Mouse (Mus musculus) kidney, adult 2 months (tissue): Measurements from ENCODE around the gene Ppp1r14b.

Experiments used
- CTCF ChIP-seq: fragments of 200-500 bp; conservative IDR thresholded peaks from 2 replicates; pipeline ENCODE4 v1.5.1; 2011; ENCODE audit warnings: low read depth, mild to moderate bottlenecking, control low read depth, low read length, moderate library complexity, mixed read lengths; ENCODE audit not compliant: insufficient read depth, insufficient read length
- POLR2A ChIP-seq: fragments of 200-500 bp; IDR thresholded peaks from one replicate; pipeline ENCODE4 v1.6.1; 2011; ENCODE audit warnings: low read depth, low read length, control low read depth

GRCm38 (mm10) chr19:6987904-6988285, 13.1 kb downstream of the Ppp1r14b start:
- no peak for TF ChIP-seq CTCF
- TF ChIP-seq POLR2A = no peak
